Mouse (Mus musculus) thymus, adult 18-20 months (tissue): Measurements from ENCODE around the gene Car5b.

Experiments used
- DNase-seq, 2 experiments: peaks; one replicate each; pipeline ENCODE4 v3.0.0; 2022; ENCODE audit warnings: mixed read lengths in 2 of 2

Gene Car5b

DNA sequence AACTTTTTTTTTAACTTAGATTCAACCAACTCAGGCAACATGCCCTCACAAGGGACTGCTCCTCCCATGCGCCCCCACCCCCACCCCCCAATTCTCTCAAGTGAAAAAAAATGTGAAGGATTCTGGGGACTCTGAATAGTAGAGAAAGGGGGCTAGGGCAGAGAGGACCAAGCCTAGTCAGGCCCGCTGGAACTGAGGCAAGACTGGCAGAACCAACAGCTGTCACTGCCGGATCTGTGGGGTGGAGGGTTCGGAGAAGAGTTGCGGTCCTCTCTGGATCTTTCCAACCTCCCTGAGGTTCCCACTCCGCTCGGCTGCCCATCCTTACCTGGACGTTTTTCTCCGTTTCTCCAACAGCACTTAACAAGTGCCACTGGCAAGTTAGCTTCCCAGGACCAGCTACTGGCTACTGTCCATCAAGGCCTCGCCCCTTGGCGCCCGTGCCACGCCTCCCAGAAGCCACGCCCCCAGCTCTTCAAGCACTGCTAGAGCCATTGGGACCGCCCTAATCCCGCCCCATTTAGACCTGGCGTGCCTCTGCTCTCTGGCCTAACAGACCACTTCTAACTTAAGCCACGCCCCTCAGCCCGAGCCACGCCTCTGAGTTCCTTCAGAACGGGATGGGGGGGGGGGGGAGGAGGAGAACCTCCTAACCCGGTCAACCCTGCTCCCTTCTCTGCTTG is at the start of gene Car5b:
Car5b (minus strand) TSS at position 391 of the 683 bp plus-strand sequence.
- DNase-seq: peak; percentile 50 to 70

DNA sequence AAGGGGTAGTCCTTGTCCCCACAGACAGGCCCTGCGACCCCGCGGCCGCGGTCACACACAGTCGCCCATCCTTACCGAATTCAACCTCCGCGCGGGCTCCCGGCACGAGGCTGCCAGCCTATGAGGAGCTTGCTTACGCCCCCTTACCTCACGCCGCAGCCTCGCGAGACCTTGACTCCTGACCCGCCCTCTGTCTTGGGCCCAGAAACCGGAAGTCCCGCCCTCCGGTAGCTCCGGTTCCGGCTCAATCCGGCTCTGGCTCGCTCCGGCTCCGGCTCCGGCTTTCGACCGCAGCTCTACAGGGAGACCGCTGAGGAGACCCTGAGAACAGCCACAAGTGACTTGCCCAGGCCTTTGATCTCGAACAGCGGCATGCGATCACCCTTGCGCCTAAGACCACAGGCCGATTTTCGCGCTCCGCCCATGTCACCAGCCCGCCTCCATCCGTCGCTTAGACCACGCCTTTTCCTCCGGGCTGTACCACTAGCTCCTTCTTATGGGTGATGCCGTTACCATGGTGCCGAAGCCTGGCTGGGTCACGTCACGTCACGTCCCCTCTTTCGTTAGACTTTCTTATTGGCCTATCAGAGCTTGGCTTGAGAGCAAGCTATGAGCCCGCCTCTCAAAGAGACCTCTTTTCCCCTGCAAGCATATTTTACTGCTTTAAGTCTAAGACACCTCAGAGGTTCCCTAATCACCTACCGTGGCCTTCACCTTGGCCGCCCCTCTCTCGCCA is 48.4 kb upstream of the Car5b start, which contains the start of gene Siah1b:
Siah1b (minus strand) TSS at position 454 of the 736 bp plus-strand sequence.
- DNase-seq: peak; percentile 80 to 90

DNA sequence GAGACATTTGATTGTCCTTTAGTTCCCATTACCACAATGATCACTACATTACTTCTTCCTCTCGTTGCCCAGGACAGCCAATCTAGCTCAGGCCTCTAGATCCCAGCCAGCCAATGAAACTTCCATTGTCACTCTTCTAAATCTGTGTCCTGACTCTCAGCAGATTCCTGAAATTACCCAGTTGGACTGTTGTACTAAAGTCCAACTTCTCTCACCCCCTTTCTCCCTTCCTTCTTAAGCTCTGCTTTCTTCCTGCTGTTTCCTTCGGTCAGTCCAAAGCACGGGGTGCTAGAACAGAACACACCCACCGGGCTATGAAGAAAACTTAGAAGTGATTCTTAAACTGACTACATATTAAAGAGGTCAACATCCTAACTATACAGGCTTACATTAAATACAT is 41.2 kb upstream of the Car5b start:
- no peak for DNase-seq

GRCm38 (mm10) chrX:164066185-164066584 is 38.4 kb upstream of the Car5b start:
- peak; percentile 5 to 12 for DNase-seq

DNA sequence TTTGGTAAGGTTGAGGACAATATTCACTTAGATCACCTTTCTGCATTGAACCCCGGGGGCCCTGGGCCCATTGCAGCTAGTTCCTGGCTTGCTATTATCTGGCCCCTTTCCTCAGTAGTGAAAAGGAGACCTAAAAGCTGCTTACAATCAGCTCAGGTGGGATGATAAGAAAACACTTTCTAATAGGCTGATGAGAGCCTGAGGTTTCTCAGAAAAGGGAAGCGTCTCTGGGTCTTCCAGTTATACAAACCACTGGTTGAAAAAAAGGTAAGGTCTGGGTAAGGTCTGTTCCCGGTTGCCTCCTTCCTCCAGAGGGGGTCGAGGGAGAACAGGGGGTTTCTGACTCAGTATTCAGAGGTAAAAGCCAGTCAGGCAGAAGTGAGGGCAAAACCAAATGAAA is 31.3 kb upstream of the Car5b start:
- no peak for DNase-seq

DNA sequence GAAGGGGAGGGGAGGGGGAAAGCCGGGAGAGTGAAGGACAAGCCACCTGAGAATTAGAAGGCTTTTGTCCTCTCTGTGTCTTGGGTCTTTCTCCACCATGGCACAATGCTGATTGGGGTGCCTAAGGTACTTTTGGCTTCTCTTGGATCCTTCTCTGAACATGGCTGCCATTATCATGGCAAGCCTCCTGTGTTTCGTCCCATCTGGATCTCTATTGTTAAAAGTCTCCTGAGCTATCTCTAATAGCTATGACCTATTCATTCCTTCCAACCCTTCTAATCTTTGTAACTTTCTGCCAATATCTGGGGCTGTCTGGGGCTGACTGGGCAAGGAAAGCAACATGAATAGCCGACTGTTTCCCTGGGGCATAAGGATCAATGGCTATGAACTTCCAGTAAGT is 30.7 kb upstream of the Car5b start:
- no peak for DNase-seq

GRCm38 (mm10) chrX:164055726-164056125 is 27.9 kb upstream of the Car5b start:
- no peak for DNase-seq

DNA sequence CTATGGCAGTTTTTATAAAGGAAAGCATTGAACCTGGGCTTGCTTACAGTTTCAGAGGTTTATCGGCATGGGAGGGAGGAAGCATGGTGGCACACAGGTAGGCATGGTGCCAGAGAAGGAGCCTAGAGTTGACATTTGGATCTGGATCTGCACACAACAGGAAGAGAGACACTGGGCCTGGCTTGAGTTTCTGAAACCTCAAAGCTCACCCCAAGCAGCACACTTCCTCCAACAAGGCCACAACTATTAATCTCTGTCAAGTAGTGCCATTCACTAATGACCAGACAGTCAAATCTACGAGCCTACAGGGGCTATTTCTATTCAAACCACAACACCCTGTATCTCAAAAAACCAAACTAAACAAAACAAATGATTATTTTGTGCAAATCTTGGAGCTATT is 18.9 kb upstream of the Car5b start:
- DNase-seq: no peak

GRCm38 (mm10) chrX:164042069-164042468 is 14.3 kb upstream of the Car5b start:
- DNase-seq: no peak

- no peak for DNase-seq
These were observed 11.1 kb upstream of the Car5b start for GRCm38 (mm10) chrX:164038882-164039281.

GRCm38 (mm10) chrX:164035931-164036330 is 8.1 kb upstream of the Car5b start:
- DNase-seq: no peak

- no peak for DNase-seq
These were observed 7.6 kb upstream of the Car5b start for GRCm38 (mm10) chrX:164035401-164035800.

GRCm38 (mm10) chrX:164032526-164032925 is 4.7 kb upstream of the Car5b start:
- no peak for DNase-seq

GRCm38 (mm10) chrX:164015636-164016035 is 12.2 kb downstream of the Car5b start:
- DNase-seq: no peak

DNA sequence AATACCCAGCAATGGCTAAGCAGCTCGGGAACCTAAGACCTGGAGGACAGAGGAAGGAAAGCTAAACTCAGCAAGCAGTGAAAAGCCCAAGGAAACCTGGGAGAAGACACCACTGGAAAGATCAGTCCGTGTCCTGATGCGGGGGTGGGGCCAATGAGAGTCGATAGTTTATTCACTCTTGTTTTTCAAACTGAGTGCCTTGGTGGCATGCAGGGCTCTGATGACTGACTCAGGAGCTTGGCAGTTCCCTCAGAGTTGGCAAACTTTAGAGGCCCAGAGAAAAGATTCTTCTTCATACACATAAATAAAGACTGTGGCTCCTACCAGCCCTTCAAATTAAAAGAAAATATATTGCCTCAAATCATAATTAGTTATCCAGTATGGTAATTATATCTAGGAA is 12.8 kb downstream of the Car5b start:
- no peak for DNase-seq

GRCm38 (mm10) chrX:164013318-164013717 is 14.5 kb downstream of the Car5b start:
- DNase-seq: no peak

DNA sequence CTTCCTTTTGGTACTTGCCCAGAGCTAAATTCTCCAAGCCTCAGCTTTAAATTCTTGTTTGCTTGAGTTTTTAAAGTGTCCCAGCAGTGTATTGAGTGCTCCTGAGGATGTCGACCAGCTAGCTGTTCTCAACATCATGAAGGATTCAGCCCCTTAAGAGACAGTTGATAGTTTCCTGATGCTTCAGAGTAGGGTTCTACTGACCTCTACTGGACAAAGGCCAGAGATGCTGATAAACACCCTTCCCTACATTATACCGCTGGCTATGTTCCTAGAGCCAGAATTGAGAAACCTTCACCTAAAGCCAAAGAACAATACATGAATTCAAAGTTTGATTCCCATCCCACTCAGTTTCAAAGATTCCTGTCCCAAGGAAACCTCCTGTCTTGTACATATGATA is 23.0 kb downstream of the Car5b start:
- no peak for DNase-seq

GRCm38 (mm10) chrX:163999848-164000247 is 27.9 kb downstream of the Car5b start:
- no peak for DNase-seq

- no peak for DNase-seq
These were observed 31.0 kb downstream of the Car5b start for GRCm38 (mm10) chrX:163996754-163997153.

GRCm38 (mm10) chrX:163987718-163988374 is 40.0 kb downstream of the Car5b start:
- no peak for DNase-seq

GRCm38 (mm10) chrX:163982129-163982528 is 45.7 kb downstream of the Car5b start:
- no peak for DNase-seq

GRCm38 (mm10) chrX:163981500-163981899 is 46.3 kb downstream of the Car5b start:
- no peak for DNase-seq

GRCm38 (mm10) chrX:163981092-163981491 is 46.7 kb downstream of the Car5b start:
- no peak for DNase-seq

- peak; percentile 79 to 81 for DNase-seq
These were observed 69.3 kb downstream of the Car5b start, which contains the start of gene Zrsr2 for GRCm38 (mm10) chrX:163958467-163958875. Gene Zrsr2, minus strand, starts transcription at chrX:163958661.
